Mouse (Mus musculus): ENCODE results near the gene Eif4a3. TPM values are rescaled to one million over a fixed set of nuclear protein-coding genes. Genes with fewer than 3 reads are reported as not detected.
"Not testable (repeated sequence)": the region's sequence is repeated elsewhere in the genome, so short reads cannot be mapped to it uniquely, and the experiment has no call there.

The Eif4a3 gene
- polyA plus RNA-seq, 1 experiment from 2014 or later: 463 TPM

DNA sequence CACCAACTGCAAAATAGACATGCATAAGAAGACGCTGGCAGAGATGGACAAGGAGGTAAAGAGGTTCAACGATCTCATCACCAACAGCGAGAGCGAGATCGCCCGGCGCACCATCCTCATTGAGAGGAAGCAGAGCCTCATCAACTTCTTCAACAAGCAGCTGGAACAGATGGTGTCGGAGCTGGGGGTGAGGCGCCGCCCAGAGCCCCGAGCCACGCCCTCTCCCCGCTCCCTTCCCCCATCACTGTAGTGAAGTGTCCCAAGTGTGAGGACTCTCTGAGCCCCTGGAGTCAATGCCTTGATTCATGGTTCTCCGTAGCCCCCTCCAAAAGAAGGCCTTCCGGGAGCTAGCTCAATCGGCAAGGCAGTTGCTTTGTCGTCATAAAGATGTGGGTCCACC, 48.9 kb downstream of the Eif4a3 start:
- Histone ChIP-seq H3K27me3 (ENCODE audit: control insufficient read depth, insufficient read depth, low read length) (no peaks in the 10 kb centered on the region), H3K4me2 (ENCODE audit: low read depth, severe bottlenecking) (0 out of 2 replicates have a peak overlapping the region, but pooled peaks have one; percentile 0), H3K4me3 (ENCODE audit: low read depth, low read length) (no peak overlapping the region), H3K9me3 (ENCODE audit: control insufficient read depth, low read length) (no peaks in the 10 kb centered on the region), H3K27ac (replicated peaks; ENCODE audit: low read depth, low read length) (no peak overlapping the region), H3K36me3 (ENCODE audit: control insufficient read depth, insufficient read depth, low read length) (no peaks in the 10 kb centered on the region), H3K9ac (ENCODE audit: low read length) (no peak overlapping the region), H3K4me1 (ENCODE audit: control insufficient read depth, insufficient read depth, low read length) (peaks cover 18% of the 10 kb centered on the region; the same call in 1 of the 2 replicates)
- 30% methylated on average over 17 of the region's 17 CpGs for WGBS
- peak; percentile 47 for DNase-seq (ENCODE audit: low spot score)
- ATAC-seq (ENCODE audit: insufficient number of reproducible peaks, low FRiP score, low TSS enrichment, low read depth): no peak

DNA sequence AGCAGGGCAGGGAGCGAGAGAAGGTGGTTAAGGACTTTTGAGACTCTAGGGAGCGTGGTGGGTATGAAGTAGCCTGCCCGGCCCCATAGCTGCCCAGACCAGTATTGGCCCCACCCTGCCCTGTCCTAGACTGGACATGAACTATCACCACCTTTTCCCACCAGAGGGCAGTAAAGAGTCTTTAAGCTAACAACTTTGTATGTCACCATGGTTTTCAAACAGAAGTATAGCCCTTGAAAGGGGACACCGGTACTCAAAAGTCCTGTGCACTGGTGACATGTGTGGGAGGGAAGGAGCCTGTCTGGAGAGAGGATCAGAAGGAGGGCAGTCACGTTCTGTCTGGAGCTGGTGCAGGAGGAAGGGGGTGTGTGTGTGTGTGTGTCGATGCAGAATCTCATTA, 50.9 kb downstream of the Eif4a3 start:
- Histone ChIP-seq H3K4me2 (ENCODE audit: low read depth, severe bottlenecking) (no peak overlapping the region), H3K4me3 (ENCODE audit: low read depth, low read length) (no peak overlapping the region), H3K27me3 (ENCODE audit: control insufficient read depth, insufficient read depth, low read length) (no peaks in the 10 kb centered on the region), H3K36me3 (ENCODE audit: control insufficient read depth, insufficient read depth, low read length) (no peaks in the 10 kb centered on the region), H3K9ac (ENCODE audit: low read length) (no peak overlapping the region), H3K9me3 (ENCODE audit: control insufficient read depth, low read length) (no peaks in the 10 kb centered on the region), H3K4me1 (ENCODE audit: control insufficient read depth, insufficient read depth, low read length) (peaks cover 18% of the 10 kb centered on the region; the same call in 1 of the 2 replicates), H3K27ac (replicated peaks; ENCODE audit: low read depth, low read length) (no peak overlapping the region)
- ATAC-seq (ENCODE audit: insufficient number of reproducible peaks, low FRiP score, low TSS enrichment, low read depth) (peak; percentile 70; the same call in 1 of the 2 replicates), DNase-seq (ENCODE audit: low spot score) (peak; percentile 80)
- WGBS: 32% methylated on average over 6 of the region's 6 CpGs

DNA sequence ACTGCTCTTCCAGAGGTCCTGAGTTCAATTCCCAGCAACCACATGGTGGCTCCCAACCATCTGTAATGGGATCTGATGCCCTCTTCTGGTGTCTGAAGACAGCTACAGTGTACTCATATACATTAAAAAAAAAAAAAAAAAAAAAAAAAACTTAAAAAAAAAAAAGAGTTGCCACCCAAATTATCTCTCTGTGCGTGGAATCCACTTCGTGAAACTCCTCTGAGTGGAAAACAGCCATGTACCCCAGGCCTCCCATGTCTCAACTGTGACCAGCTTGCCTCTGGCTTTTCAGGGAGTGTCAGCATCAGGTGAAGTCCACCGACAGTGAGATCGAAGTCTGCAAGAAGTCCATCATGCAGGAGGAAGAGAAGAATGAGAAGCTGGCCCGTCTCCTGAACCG, 54.3 kb downstream of the Eif4a3 start:
- H3K4me2 ChIP-seq (ENCODE audit: low read depth, severe bottlenecking); DNase-seq (ENCODE audit: low spot score); H3K4me1 ChIP-seq (ENCODE audit: control insufficient read depth, insufficient read depth, low read length); ATAC-seq (ENCODE audit: insufficient number of reproducible peaks, low FRiP score, low TSS enrichment, low read depth); H3K9ac ChIP-seq (ENCODE audit: low read length); H3K27ac ChIP-seq (replicated peaks; ENCODE audit: low read depth, low read length); H3K36me3 ChIP-seq (ENCODE audit: control insufficient read depth, insufficient read depth, low read length); H3K27me3 ChIP-seq (ENCODE audit: control insufficient read depth, insufficient read depth, low read length); H3K9me3 ChIP-seq (ENCODE audit: control insufficient read depth, low read length); H3K4me3 ChIP-seq (ENCODE audit: low read depth, low read length): not testable (repeated sequence)
- WGBS: 88% methylated on average over 6 of the region's 6 CpGs

DNA sequence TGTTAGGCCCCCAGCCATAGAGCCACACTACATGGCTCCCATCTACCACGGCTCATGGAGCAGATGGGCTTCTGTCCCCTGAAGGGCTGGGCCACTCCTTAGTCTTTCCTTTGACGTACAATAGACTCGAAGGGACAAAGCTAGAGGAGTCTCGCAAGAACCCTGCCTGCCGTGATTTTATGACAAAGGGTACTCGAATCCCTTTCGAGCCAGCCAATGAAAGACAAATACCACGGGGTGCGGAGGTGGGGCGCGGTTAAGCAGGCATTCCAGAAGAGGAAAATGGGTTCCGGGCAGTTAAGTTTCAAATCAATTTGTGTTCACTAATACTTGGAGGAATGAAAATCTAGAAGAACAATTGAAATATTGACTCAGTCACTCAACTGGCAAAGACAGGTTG, 60.4 kb downstream of the Eif4a3 start:
- Histone ChIP-seq H3K9me3 (ENCODE audit: control insufficient read depth, low read length) (no peaks in the 10 kb centered on the region), H3K36me3 (ENCODE audit: control insufficient read depth, insufficient read depth, low read length) (no peaks in the 10 kb centered on the region)
- WGBS: 97% methylated on average over 12 of the region's 12 CpGs

More for the DNA sequence above, 60.4 kb downstream of the Eif4a3 start:
- Histone ChIP-seq H3K4me2 (ENCODE audit: low read depth, severe bottlenecking) (no peak overlapping the region), H3K9ac (ENCODE audit: low read length) (no peak overlapping the region), H3K4me3 (ENCODE audit: low read depth, low read length) (no peak overlapping the region), H3K27ac (replicated peaks; ENCODE audit: low read depth, low read length) (no peak overlapping the region), H3K4me1 (ENCODE audit: control insufficient read depth, insufficient read depth, low read length) (0 out of 2 replicates have a peak, but pooled peaks cover 2% of the 10 kb centered on the region), H3K27me3 (ENCODE audit: control insufficient read depth, insufficient read depth, low read length) (no peaks in the 10 kb centered on the region)
- ATAC-seq (ENCODE audit: insufficient number of reproducible peaks, low FRiP score, low TSS enrichment, low read depth): no peak
- no peak for DNase-seq (ENCODE audit: low spot score)

Other genes starting within 250 kb of the Eif4a3 start
- gene Cbx4, start 213.9 kb downstream of the Eif4a3 start, polyA plus RNA-seq (2014; fragmentation: Nextera tagmentation; extraction: Ambion mirVana): 5.4 and 5.8 TPM in 2 replicates
- 10.8 TPM in 2 replicates for gene Tbc1d16, start 71.6 kb downstream of the Eif4a3 start, polyA plus RNA-seq (2014; fragmentation: Nextera tagmentation; extraction: Ambion mirVana)
- gene Ccdc40, start 71.5 kb downstream of the Eif4a3 start, polyA plus RNA-seq (2014; fragmentation: Nextera tagmentation; extraction: Ambion mirVana): 8.9 and 10.8 TPM in 2 replicates
- gene Gaa, start 32.2 kb downstream of the Eif4a3 start, polyA plus RNA-seq (2014; fragmentation: Nextera tagmentation; extraction: Ambion mirVana): 16.5 and 17.9 TPM in 2 replicates
- gene Card14, start 7.7 kb upstream of the Eif4a3 start, polyA plus RNA-seq (2014; fragmentation: Nextera tagmentation; extraction: Ambion mirVana): 0.17 and 0.18 TPM in 2 replicates
- 4.9 and 6.2 TPM in 2 replicates for gene Sgsh, start 55.4 kb upstream of the Eif4a3 start, polyA plus RNA-seq (2014; fragmentation: Nextera tagmentation; extraction: Ambion mirVana)
- gene Slc26a11, start 55.5 kb upstream of the Eif4a3 start, polyA plus RNA-seq (2014; fragmentation: Nextera tagmentation; extraction: Ambion mirVana): 7.3 and 7.4 TPM in 2 replicates
- gene Rnf213, start 93.0 kb upstream of the Eif4a3 start, polyA plus RNA-seq (2014; fragmentation: Nextera tagmentation; extraction: Ambion mirVana): 3.1 and 3.5 TPM in 2 replicates
- 16.5 and 17.8 TPM in 2 replicates for gene Endov, start 191.3 kb upstream of the Eif4a3 start, polyA plus RNA-seq (2014; fragmentation: Nextera tagmentation; extraction: Ambion mirVana)
- 0.29 and 0.60 TPM in 2 replicates for gene Nptx1, start 247.7 kb upstream of the Eif4a3 start, polyA plus RNA-seq (2014; fragmentation: Nextera tagmentation; extraction: Ambion mirVana)